Mouse (Mus musculus) kidney, embryonic 15.5 days (tissue): ENCODE measurements at regions not wholly inside any gene's neighbourhood (a gene's known extent, or its start where the extent isn't known, plus 50 kb on each side); places are given as distances from the start of the nearest gene placed in this dataset.

Experiments used
- ATAC-seq: fragments of 200-750 bp; cut with Nextera tagmentation; replicated peaks from 2 replicates; pipeline ENCODE4 v1.8.0; 2017; ENCODE audit warnings: moderate TSS enrichment; ENCODE audit not compliant: low FRiP score
- H3K27ac ChIP-seq: fragments of 300-500 bp; sonication (generic); 2 replicates; pipeline ENCODE4 v1.5.1; 2015; ENCODE audit warnings: mild to moderate bottlenecking, inconsistent platforms
- H3K27me3 ChIP-seq: fragments of 300-500 bp; sonication (generic); 2 replicates; pipeline ENCODE4 v1.6.1; 2015; ENCODE audit warnings: inconsistent platforms
- H3K36me3 ChIP-seq: fragments of 300-500 bp; sonication (generic); 2 replicates; pipeline ENCODE4 v1.6.1; 2015; ENCODE audit warnings: inconsistent platforms
- H3K4me1 ChIP-seq: fragments of 300-500 bp; sonication (generic); 2 replicates; pipeline ENCODE4 v1.6.1; 2015; ENCODE audit warnings: inconsistent platforms
- H3K4me2 ChIP-seq: fragments of 300-500 bp; sonication (generic); 2 replicates; pipeline ENCODE4 v1.6.1; 2015; ENCODE audit warnings: moderate library complexity, mild to moderate bottlenecking, inconsistent platforms
- H3K4me3 ChIP-seq: fragments of 300-500 bp; sonication (generic); replicated peaks from 2 replicates; pipeline ENCODE4 v1.5.1; 2015; ENCODE audit warnings: mild to moderate bottlenecking, inconsistent platforms
- H3K9ac ChIP-seq: fragments of 300-500 bp; sonication (generic); 2 replicates; pipeline ENCODE4 v1.6.1; 2015; ENCODE audit warnings: mild to moderate bottlenecking, inconsistent platforms
- H3K9me3 ChIP-seq: fragments of 300-500 bp; sonication (generic); replicated peaks from 2 replicates; pipeline ENCODE4 v1.6.1; 2016; ENCODE audit warnings: inconsistent platforms
- WGBS: fragments of 180-500 bp; shearing (Covaris S2); methylation state at CpG from one replicate; pipeline ENCODE4 v1.1.7; 2015; ENCODE audit warnings: mixed read lengths; 5-methylcytosine and 5-hydroxymethylcytosine counted together

DNA sequence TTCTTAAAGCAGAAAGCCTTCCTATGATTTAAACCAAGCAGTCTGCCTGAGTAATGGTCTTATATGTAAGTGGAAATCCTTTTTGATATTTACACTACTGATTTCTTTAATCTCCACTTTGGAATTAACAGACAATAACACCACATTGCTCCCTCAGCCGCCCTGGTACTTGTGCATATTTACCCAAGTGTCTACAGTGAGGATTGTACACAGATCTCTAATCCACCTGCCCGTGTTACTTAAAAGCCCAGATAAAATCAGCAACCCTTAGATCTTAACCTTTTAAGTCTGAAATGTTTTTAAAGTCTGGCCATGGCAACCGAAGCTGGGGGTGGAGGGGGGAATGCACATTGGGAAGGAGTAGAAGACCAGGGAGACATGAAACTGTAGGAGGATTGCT, 382.3 kb upstream of the Nr2f2 start:
- Histone ChIP-seq H3K4me1 (peaks cover 7% of the 10 kb centered on the region; the same call in 1 of the 2 replicates), H3K27me3 (no peaks in the 10 kb centered on the region), H3K4me2 (no peak overlapping the region), H3K4me3 (no peak overlapping the region), H3K36me3 (no peaks in the 10 kb centered on the region), H3K27ac (no peak overlapping the region), H3K9ac (no peak overlapping the region), H3K9me3 (no peaks in the 10 kb centered on the region)
- 22% methylated on average over 3 of the region's 3 CpGs for WGBS
- ATAC-seq = no peak

- no peak for ATAC-seq
- no peaks in the 10 kb centered on the region for H3K36me3 ChIP-seq
- no peaks in the 10 kb centered on the region for H3K27me3 ChIP-seq
- no peak overlapping the region for H3K4me2 ChIP-seq
- no peak overlapping the region for H3K4me3 ChIP-seq
- H3K27ac ChIP-seq = no peak overlapping the region
- 65% methylated on average over 8 of the region's 8 CpGs for WGBS
- H3K9ac ChIP-seq = no peak overlapping the region
- H3K4me1 ChIP-seq = peaks cover 7% of the 10 kb centered on the region; the same call in 1 of the 2 replicates
- no peaks in the 10 kb centered on the region for H3K9me3 ChIP-seq
Observed at GRCm38 (mm10) chr7:70748345-70748744, 381.8 kb upstream of the Nr2f2 start.

- Histone ChIP-seq H3K4me1 (peaks cover 7% of the 10 kb centered on the region; the same call in 1 of the 2 replicates), H3K9me3 (no peaks in the 10 kb centered on the region), H3K36me3 (no peaks in the 10 kb centered on the region), H3K4me3 (no peak overlapping the region), H3K9ac (no peak overlapping the region), H3K27ac (no peak overlapping the region), H3K4me2 (peak overlapping the region; percentile 19; the same call in 1 of the 2 replicates), H3K27me3 (no peaks in the 10 kb centered on the region)
- WGBS = 40% methylated on average over 18 of the region's 18 CpGs
- ATAC-seq = no peak
Observed at GRCm38 (mm10) chr7:70744296-70744695, 377.8 kb upstream of the Nr2f2 start.

DNA sequence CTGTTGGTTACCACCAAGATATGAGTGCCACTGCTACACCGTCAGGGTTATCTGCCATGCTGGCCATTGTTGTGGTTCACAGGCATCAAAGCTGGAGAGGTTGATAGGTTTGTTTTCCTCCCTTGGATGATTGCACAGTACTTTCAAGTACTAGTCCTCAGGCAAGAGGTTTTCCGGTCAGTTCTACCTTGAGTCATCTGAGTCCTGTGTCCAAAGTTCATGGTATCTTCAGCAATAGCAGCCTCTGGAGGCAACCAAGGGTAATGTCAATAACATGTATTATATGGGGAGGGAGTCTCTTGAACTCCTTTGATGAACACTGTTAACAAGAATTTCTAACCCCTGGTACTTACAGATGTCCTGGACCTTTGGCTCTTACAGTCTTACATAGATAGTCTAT, 369.1 kb upstream of the Nr2f2 start:
- WGBS = 94% methylated on average over 2 of the region's 2 CpGs
- Histone ChIP-seq H3K36me3 (no peaks in the 10 kb centered on the region), H3K9ac (no peak overlapping the region), H3K9me3 (0 out of 2 replicates have a peak, but pooled peaks cover 2% of the 10 kb centered on the region), H3K4me1 (peaks cover 5% of the 10 kb centered on the region; the same call in 1 of the 2 replicates), H3K27me3 (no peaks in the 10 kb centered on the region), H3K4me2 (no peak overlapping the region), H3K27ac (no peak overlapping the region), H3K4me3 (no peak overlapping the region)
- no peak for ATAC-seq

DNA sequence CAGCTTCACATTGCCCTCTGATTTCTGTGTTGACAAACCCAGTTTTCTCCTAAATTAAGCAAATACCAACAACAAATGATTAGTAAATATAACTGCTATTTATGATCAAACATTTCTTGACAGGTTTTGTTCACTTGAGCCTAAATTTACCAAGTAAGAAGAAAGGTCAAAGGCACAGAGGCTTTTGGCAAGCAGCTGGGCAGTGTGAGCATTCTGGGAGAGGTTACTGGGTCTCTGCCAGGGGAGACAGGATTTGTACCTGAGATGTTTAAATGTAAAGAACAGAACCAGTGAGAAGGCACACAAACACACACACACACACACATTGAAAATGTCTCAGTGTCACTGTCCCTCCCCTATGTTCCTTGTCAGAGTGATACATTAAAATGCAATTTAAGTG, 367.0 kb upstream of the Nr2f2 start:
- no peak for ATAC-seq

DNA sequence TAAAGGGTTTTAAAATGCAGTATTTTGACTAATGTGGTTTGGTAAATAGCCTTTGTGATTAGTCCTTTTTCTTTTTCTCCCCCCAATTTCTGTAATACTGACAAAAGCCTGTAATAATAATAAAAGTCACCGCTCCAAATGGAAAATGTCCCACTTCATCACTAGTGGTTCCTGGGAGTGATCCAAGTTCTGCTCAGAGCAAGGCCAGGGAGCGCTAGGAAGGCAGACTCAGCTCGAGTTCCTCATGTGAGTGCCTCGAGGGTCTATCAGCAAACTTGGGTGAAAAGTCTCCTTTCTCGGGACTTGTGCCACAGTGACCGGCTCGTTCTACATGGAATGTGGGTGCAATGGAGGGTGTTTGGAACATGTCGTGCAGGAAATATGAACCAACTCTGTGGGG, 363.4 kb upstream of the Nr2f2 start:
- 75% methylated on average over 8 of the region's 8 CpGs for WGBS
- H3K36me3 ChIP-seq = no peaks in the 10 kb centered on the region
- no peaks in the 10 kb centered on the region for H3K9me3 ChIP-seq
- no peak overlapping the region for H3K9ac ChIP-seq
- no peaks in the 10 kb centered on the region for H3K27me3 ChIP-seq
- no peak overlapping the region for H3K27ac ChIP-seq
- no peak overlapping the region for H3K4me2 ChIP-seq
- ATAC-seq = no peak
- H3K4me3 ChIP-seq = no peak overlapping the region
- peaks cover 6% of the 10 kb centered on the region; the same call in 1 of the 2 replicates for H3K4me1 ChIP-seq

More for the DNA sequence above, 367.0 kb upstream of the Nr2f2 start:
- Histone ChIP-seq H3K27ac (no peak overlapping the region), H3K9ac (no peak overlapping the region), H3K4me1 (peaks cover 6% of the 10 kb centered on the region; the same call in 1 of the 2 replicates), H3K36me3 (no peaks in the 10 kb centered on the region), H3K4me3 (no peak overlapping the region), H3K27me3 (no peaks in the 10 kb centered on the region), H3K9me3 (no peaks in the 10 kb centered on the region), H3K4me2 (no peak overlapping the region)

- ATAC-seq = no peak
- no peaks in the 10 kb centered on the region for H3K36me3 ChIP-seq
- no peaks in the 10 kb centered on the region for H3K27me3 ChIP-seq
- H3K4me2 ChIP-seq = 0 out of 2 replicates have a peak overlapping the region, but pooled peaks have one; percentile 28
- no peak overlapping the region for H3K4me3 ChIP-seq
- 61% methylated on average over 18 of the region's 18 CpGs for WGBS
- H3K27ac ChIP-seq = peak overlapping the region; percentile 3; the same call in 1 of the 2 replicates
- no peaks in the 10 kb centered on the region for H3K9me3 ChIP-seq
- no peak overlapping the region for H3K9ac ChIP-seq
- H3K4me1 ChIP-seq = peaks cover 15% of the 10 kb centered on the region; the same call in 1 of the 2 replicates
Observed at GRCm38 (mm10) chr7:70718149-70718765, 351.7 kb upstream of the Nr2f2 start.

DNA sequence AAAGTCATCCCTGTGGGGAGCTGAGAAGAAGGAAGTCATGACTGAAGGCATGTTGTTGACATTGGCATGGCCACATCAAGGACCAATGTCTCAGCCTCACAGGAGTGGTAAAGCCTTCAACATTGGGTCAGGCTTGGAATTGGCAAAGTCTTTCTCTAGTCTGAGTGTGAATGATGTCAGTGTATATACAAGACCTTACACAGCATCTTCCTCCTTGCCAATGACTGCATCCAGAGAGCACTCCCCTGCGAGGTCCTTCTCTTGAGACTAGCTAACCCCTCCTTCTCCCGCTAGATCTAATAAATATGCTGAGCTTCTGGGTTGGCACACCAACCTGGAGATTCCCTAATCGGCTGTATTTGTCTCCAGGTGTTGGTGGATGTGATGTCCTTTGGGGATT, 351.1 kb upstream of the Nr2f2 start:
- no peak overlapping the region for H3K4me2 ChIP-seq
- no peak overlapping the region for H3K27ac ChIP-seq
- H3K4me3 ChIP-seq = no peak overlapping the region
- no peaks in the 10 kb centered on the region for H3K9me3 ChIP-seq
- no peak overlapping the region for H3K9ac ChIP-seq
- WGBS = 82% methylated on average over 3 of the region's 3 CpGs
- no peaks in the 10 kb centered on the region for H3K27me3 ChIP-seq
- peaks cover 15% of the 10 kb centered on the region; the same call in 1 of the 2 replicates for H3K4me1 ChIP-seq
- ATAC-seq = no peak
- H3K36me3 ChIP-seq = no peaks in the 10 kb centered on the region

DNA sequence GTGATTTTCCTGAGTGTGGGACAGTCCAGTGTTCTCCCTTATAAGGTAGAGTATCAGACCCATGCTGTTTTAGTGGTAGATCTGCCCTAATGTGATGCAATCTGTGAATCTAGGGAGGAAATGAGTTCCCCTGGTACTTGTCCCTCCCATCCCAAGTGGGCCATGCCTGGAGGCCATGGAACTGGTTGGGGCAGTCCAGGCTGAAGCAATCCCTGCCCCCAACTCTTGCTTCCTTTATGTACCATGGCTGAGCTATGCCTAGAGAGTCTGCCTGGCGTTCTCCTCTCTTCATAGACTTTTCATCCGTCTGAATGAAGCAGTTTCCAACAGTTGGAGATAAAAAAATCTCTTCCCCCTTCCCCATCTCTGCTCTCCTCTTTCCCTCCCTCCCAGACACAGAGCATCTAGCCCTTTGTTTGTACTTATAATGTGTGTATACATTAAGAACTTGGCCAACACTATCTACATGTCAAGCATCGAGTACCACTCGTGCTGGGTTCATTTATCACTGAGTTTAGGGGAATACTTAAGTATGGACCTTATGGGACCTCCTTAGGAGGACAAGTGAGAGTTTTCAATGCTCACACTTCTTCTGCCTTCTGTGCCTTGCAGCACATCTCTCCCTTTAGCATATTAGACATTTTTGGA, 350.4 kb upstream of the Nr2f2 start:
- Histone ChIP-seq H3K9me3 (no peaks in the 10 kb centered on the region), H3K27me3 (no peaks in the 10 kb centered on the region), H3K36me3 (no peaks in the 10 kb centered on the region), H3K4me1 (peaks cover 15% of the 10 kb centered on the region; the same call in 1 of the 2 replicates), H3K9ac (no peak overlapping the region), H3K4me3 (no peak overlapping the region), H3K27ac (no peak overlapping the region), H3K4me2 (no peak overlapping the region)
- ATAC-seq = no peak
- 81% methylated on average over 4 of the region's 4 CpGs for WGBS

DNA sequence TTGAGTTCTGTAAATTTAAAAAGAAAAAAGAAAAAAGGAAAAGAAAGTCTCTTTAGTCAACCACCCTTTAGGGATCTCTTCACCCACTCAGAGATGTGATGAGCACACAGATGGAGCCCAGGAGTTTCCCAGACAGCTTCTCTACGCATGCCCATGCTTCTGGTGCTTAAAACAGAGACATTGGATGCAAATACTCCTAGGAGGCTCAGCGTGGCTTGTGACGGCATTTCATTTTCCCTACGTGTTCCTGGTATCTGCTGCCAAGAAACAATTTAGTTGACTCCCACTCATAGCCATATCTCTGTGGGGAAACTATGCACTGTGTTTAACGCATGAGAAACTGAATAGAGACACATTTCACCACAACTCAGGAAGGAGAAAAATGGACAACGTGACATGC, 345.6 kb upstream of the Nr2f2 start:
- 78% methylated on average over 6 of the region's 6 CpGs for WGBS
- Histone ChIP-seq H3K27ac (no peak overlapping the region), H3K9ac (no peak overlapping the region), H3K36me3 (no peaks in the 10 kb centered on the region), H3K4me3 (no peak overlapping the region), H3K9me3 (no peaks in the 10 kb centered on the region), H3K4me1 (peaks cover 6% of the 10 kb centered on the region; the same call in 1 of the 2 replicates), H3K4me2 (no peak overlapping the region), H3K27me3 (no peaks in the 10 kb centered on the region)
- no peak for ATAC-seq

GRCm38 (mm10) chr7:70706281-70706680, 339.7 kb upstream of the Nr2f2 start:
- no peaks in the 10 kb centered on the region for H3K4me1 ChIP-seq
- H3K36me3 ChIP-seq = no peaks in the 10 kb centered on the region
- H3K9me3 ChIP-seq = no peaks in the 10 kb centered on the region
- H3K27ac ChIP-seq = no peak overlapping the region
- H3K9ac ChIP-seq = no peak overlapping the region
- 84% methylated on average over 9 of the region's 9 CpGs for WGBS
- no peaks in the 10 kb centered on the region for H3K27me3 ChIP-seq
- H3K4me3 ChIP-seq = no peak overlapping the region
- H3K4me2 ChIP-seq = no peak overlapping the region
- ATAC-seq = no peak

- Histone ChIP-seq H3K4me2 (no peak overlapping the region), H3K27me3 (no peaks in the 10 kb centered on the region)
- WGBS = 93% methylated on average over 1 of the region's 1 CpGs
Observed at GRCm38 (mm10) chr7:70703784-70704183, 337.2 kb upstream of the Nr2f2 start.

More at GRCm38 (mm10) chr7:70703784-70704183, 337.2 kb upstream of the Nr2f2 start:
- H3K9me3 ChIP-seq = no peaks in the 10 kb centered on the region
- no peaks in the 10 kb centered on the region for H3K36me3 ChIP-seq
- no peak overlapping the region for H3K27ac ChIP-seq
- no peak overlapping the region for H3K9ac ChIP-seq
- no peaks in the 10 kb centered on the region for H3K4me1 ChIP-seq
- ATAC-seq = no peak
- no peak overlapping the region for H3K4me3 ChIP-seq
